Mouse (Mus musculus) hindbrain, embryonic 16.5 days (tissue): Measurements from ENCODE around the gene Zfp526. TPM values are rescaled to one million over a fixed set of nuclear protein-coding genes. Genes with fewer than 3 reads are reported as not detected.

Experiments
- ATAC-seq: fragments of 200-750 bp; cut with Nextera tagmentation; 2 replicates; pipeline ENCODE4 v1.8.0; 2017; ENCODE audit warnings: moderate TSS enrichment, moderate library complexity
- H3K27ac ChIP-seq: fragments of 300-500 bp; sonication (generic); 2 replicates; pipeline ENCODE4 v1.5.1; 2014; ENCODE audit warnings: low read depth, mild to moderate bottlenecking, control low read depth, low read length, moderate library complexity
- H3K27me3 ChIP-seq: fragments of 300-500 bp; sonication (generic); replicated peaks from 2 replicates; pipeline ENCODE4 v1.6.1; 2014; ENCODE audit warnings: low read length; ENCODE audit not compliant: control insufficient read depth, insufficient read depth
- H3K36me3 ChIP-seq: fragments of 300-500 bp; sonication (generic); 2 replicates; pipeline ENCODE4 v1.6.1; 2014; ENCODE audit warnings: mild to moderate bottlenecking, low read length, moderate library complexity, mixed read lengths; ENCODE audit not compliant: control insufficient read depth, insufficient read depth
- H3K4me1 ChIP-seq: fragments of 300-500 bp; sonication (generic); 2 replicates; pipeline ENCODE4 v1.6.1; 2014; ENCODE audit warnings: low read depth, low read length; ENCODE audit not compliant: control insufficient read depth, insufficient read depth
- H3K4me2 ChIP-seq: fragments of 300-500 bp; sonication (generic); 2 replicates; pipeline ENCODE4 v1.6.1; 2014; ENCODE audit warnings: mild to moderate bottlenecking, low read length, control low read depth, moderate library complexity
- H3K4me3 ChIP-seq: fragments of 300-500 bp; sonication (generic); 2 replicates; pipeline ENCODE4 v1.5.1; 2014; ENCODE audit warnings: mild to moderate bottlenecking, low read length, control low read depth, moderate library complexity
- H3K9ac ChIP-seq: fragments of 300-500 bp; sonication (generic); 2 replicates; pipeline ENCODE4 v1.6.1; 2014; ENCODE audit warnings: low read depth, mild to moderate bottlenecking, control low read depth, low read length, moderate library complexity
- H3K9me3 ChIP-seq: fragments of 300-500 bp; sonication (generic); 2 replicates; pipeline ENCODE4 v1.6.1; 2014; ENCODE audit warnings: mild to moderate bottlenecking, low read length, moderate library complexity; ENCODE audit not compliant: control insufficient read depth
- whole genome bisulfite sequencing: fragments of 180-500 bp; shearing (Covaris S2); extraction: QIAGEN DNeasy Blood & Tissue Kit; methylation state at CpG from one replicate; pipeline ENCODE4 v1.1.7; 2014; 5-methylcytosine and 5-hydroxymethylcytosine counted together
- microRNA-seq: library from miRNA; unstranded; fragments of <30 nt; microRNA quantifications from one replicate; pipeline ENCODE4, GENCODE M21; 2017
- polyA plus RNA-seq: library from polyadenylated mRNA; unstranded; fragments of >200 nt; fragmentation: Nextera tagmentation; extraction: Ambion mirVana; gene quantifications from 2 replicates; pipeline ENCODE4 v1.2.1, GENCODE M21; 2015

Zfp526 gene
- polyA plus RNA-seq, 1 experiment from 2014 or later = 1.8 TPM

GRCm38 (mm10) chr7:25274996-25275395, 53.8 kb downstream of the Zfp526 start:
- 82% methylated on average over 3 of the region's 3 CpGs for WGBS
- H3K27ac ChIP-seq = no peak overlapping the region
- H3K4me3 ChIP-seq = no peak overlapping the region
- H3K36me3 ChIP-seq = peaks cover 22% of the 10 kb centered on the region; the same call in 1 of the 2 replicates
- no peaks in the 10 kb centered on the region for H3K9me3 ChIP-seq
- peaks cover 32% of the 10 kb centered on the region for H3K4me1 ChIP-seq
- no peaks in the 10 kb centered on the region for H3K27me3 ChIP-seq
- H3K9ac ChIP-seq = no peak overlapping the region
- H3K4me2 ChIP-seq = no peak overlapping the region
- ATAC-seq = no peak

DNA sequence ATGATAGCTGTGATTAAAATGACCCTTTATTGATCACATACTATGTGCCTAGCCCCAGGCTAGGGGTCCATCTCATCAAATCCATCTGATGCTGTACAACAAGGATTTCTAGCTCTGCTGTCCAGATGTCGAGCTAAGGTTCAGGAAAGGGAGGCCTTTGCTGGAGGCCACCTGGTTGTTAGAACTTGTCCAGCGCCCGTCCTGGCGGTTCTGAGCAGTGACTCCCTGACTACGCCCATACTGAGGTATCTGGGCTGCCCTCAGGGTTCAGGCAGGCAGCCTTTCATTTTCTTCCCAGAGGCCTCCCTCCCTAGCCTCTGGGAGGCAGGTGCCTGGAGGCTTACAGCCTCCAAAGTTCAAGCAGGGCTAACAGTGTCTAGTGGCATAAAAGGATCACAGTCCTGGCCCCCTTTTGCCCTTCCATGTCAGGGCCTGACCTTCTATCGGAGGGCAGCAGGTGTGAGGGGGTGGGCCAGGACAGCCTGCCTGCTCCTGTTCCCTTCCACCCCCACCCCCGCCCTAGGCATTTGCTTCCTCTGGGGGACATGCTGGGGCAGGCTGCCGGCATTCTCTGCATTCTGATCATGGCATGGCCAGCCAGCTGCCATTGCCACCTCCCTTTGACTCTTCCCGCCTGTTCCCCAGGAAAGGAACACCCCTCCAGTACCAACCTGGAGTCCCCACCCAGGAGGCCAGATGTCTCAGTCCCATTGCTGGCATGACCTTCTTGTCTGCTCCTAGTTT, 54.5 kb downstream of the Zfp526 start:
- Histone ChIP-seq H3K36me3 (peaks cover 22% of the 10 kb centered on the region; the same call in 1 of the 2 replicates), H3K27me3 (no peaks in the 10 kb centered on the region), H3K9ac (peak overlapping the region; percentile 41; the same call in 1 of the 2 replicates), H3K4me1 (peaks cover 36% of the 10 kb centered on the region), H3K9me3 (no peaks in the 10 kb centered on the region), H3K27ac (peak overlapping the region; percentile 20; the same call in 1 of the 2 replicates), H3K4me2 (no peak overlapping the region), H3K4me3 (no peak overlapping the region)
- WGBS = 65% methylated on average over 9 of the region's 9 CpGs
- no peak for ATAC-seq

Small RNA genes lying within 50 kb of the gene (microRNA-seq; reads per million reads assigned to microRNA genes)
- gene Mir7048 = not detected

Other genes starting within 250 kb of the Zfp526 start
- gene Rabac1, start 248.7 kb upstream of the Zfp526 start, polyA plus RNA-seq = 345 and 404 TPM in 2 replicates
- 678 and 702 TPM in 2 replicates for gene Atp1a3, start 215.5 kb upstream of the Zfp526 start, polyA plus RNA-seq
- gene Grik5, start 149.1 kb upstream of the Zfp526 start, polyA plus RNA-seq = 12.5 and 15.8 TPM in 2 replicates
- gene Zfp574, start 148.9 kb upstream of the Zfp526 start, polyA plus RNA-seq = 30.0 and 39.7 TPM in 2 replicates
- gene Pou2f2, start 41.7 kb upstream of the Zfp526 start, polyA plus RNA-seq = 19.8 and 28.7 TPM in 2 replicates
- 14.2 and 14.8 TPM in 2 replicates for gene Dedd2, start 810 bp upstream of the Zfp526 start, polyA plus RNA-seq
- 13.0 and 16.4 TPM in 2 replicates for gene Gsk3a, start 16.4 kb downstream of the Zfp526 start, polyA plus RNA-seq
- 3.7 and 4.3 TPM in 2 replicates for gene Erf, start 29.3 kb downstream of the Zfp526 start, polyA plus RNA-seq
- 31.0 and 36.4 TPM in 2 replicates for gene Cic, start 46.3 kb downstream of the Zfp526 start, polyA plus RNA-seq
- 566 and 571 TPM in 2 replicates for gene Pafah1b3, start 76.6 kb downstream of the Zfp526 start, polyA plus RNA-seq
- 4.7 and 4.8 TPM in 2 replicates for gene Prr19, start 80.0 kb downstream of the Zfp526 start, polyA plus RNA-seq
- gene Tmem145, start 84.7 kb downstream of the Zfp526 start, polyA plus RNA-seq = 78.7 and 85.0 TPM in 2 replicates
- 23.6 and 23.7 TPM in 2 replicates for gene Megf8, start 95.7 kb downstream of the Zfp526 start, polyA plus RNA-seq
- gene Cnfn, start 148.3 kb downstream of the Zfp526 start, polyA plus RNA-seq = 0.54 and 0.90 TPM in 2 replicates
- 12.4 TPM in 2 replicates for gene Lipe, start 177.3 kb downstream of the Zfp526 start, polyA plus RNA-seq
- gene Cxcl17, start 191.5 kb downstream of the Zfp526 start, polyA plus RNA-seq = 0.65 and 1.1 TPM in 2 replicates